Mouse (Mus musculus) embryonic facial prominence, embryonic 15.5 days (tissue): ENCODE measurements around the gene Supt20. TPM values are rescaled to one million over a fixed set of nuclear protein-coding genes. Genes with fewer than 3 reads are reported as not detected.

Experiments used
- ATAC-seq: fragments of 200-750 bp; cut with Nextera tagmentation; 2 replicates; pipeline ENCODE4 v1.8.0; 2017; ENCODE audit warnings: low read depth, moderate TSS enrichment; ENCODE audit not compliant: insufficient number of reproducible peaks, low FRiP score, low TSS enrichment
- H3K27ac ChIP-seq: fragments of 300-500 bp; sonication (generic); replicated peaks from 2 replicates; pipeline ENCODE4 v1.5.1; 2015; ENCODE audit warnings: mild to moderate bottlenecking, inconsistent platforms
- H3K27me3 ChIP-seq: fragments of 300-500 bp; sonication (generic); 2 replicates; pipeline ENCODE4 v1.6.1; 2015; ENCODE audit warnings: inconsistent platforms
- H3K36me3 ChIP-seq: fragments of 300-500 bp; sonication (generic); 2 replicates; pipeline ENCODE4 v1.6.1; 2015; ENCODE audit warnings: mild to moderate bottlenecking, inconsistent platforms
- H3K4me1 ChIP-seq: fragments of 300-500 bp; sonication (generic); 2 replicates; pipeline ENCODE4 v1.6.1; 2015; ENCODE audit warnings: inconsistent platforms
- H3K4me2 ChIP-seq: fragments of 300-500 bp; sonication (generic); replicated peaks from 2 replicates; pipeline ENCODE4 v1.6.1; 2015; ENCODE audit warnings: mild to moderate bottlenecking, inconsistent platforms
- H3K4me3 ChIP-seq: fragments of 300-500 bp; sonication (generic); replicated peaks from 2 replicates; pipeline ENCODE4 v1.5.1; 2015; ENCODE audit warnings: mild to moderate bottlenecking, inconsistent platforms
- H3K9ac ChIP-seq: fragments of 300-500 bp; sonication (generic); 2 replicates; pipeline ENCODE4 v1.6.1; 2015; ENCODE audit warnings: inconsistent platforms
- H3K9me3 ChIP-seq: fragments of 300-500 bp; sonication (generic); replicated peaks from 2 replicates; pipeline ENCODE4 v1.6.1; 2016; ENCODE audit warnings: inconsistent platforms
- WGBS: fragments of 180-500 bp; shearing (Covaris S2); methylation state at CpG from one replicate; pipeline ENCODE4 v1.1.7; 2015; 5-methylcytosine and 5-hydroxymethylcytosine counted together
- polyA plus RNA-seq: library from polyadenylated mRNA; unstranded; fragments of >200 nt; fragmentation: Nextera tagmentation; extraction: Ambion mirVana; gene quantifications from 2 replicates; pipeline ENCODE4 v1.2.1, GENCODE M21; 2015

The Supt20 gene
- polyA plus RNA-seq, 1 experiment from 2014 or later, result 107 TPM

- no peaks in the 10 kb centered on the region for H3K36me3 ChIP-seq
- H3K27ac ChIP-seq, result no peak overlapping the region
- no peak overlapping the region for H3K9ac ChIP-seq
- no peak overlapping the region for H3K4me2 ChIP-seq
- no peak overlapping the region for H3K4me3 ChIP-seq
- no peaks in the 10 kb centered on the region for H3K9me3 ChIP-seq
- ATAC-seq, result no peak
- no peaks in the 10 kb centered on the region for H3K4me1 ChIP-seq
- no peaks in the 10 kb centered on the region for H3K27me3 ChIP-seq
- WGBS, result 72% methylated on average over 7 of the region's 7 CpGs
Observed at GRCm38 (mm10) chr3:54775989-54776631, 83.5 kb downstream of the Supt20 start.

Other genes starting within 250 kb of the Supt20 start
- gene Gm21958, start 21.5 kb downstream of the Supt20 start, polyA plus RNA-seq, result 0.45 TPM in 1 of 2 replicates, not detected in the other
- gene Exosc8, start 42.6 kb downstream of the Supt20 start, polyA plus RNA-seq, result 100 and 104 TPM in 2 replicates
- gene Alg5, start 42.7 kb downstream of the Supt20 start, polyA plus RNA-seq, result 58.4 TPM in 2 replicates
- gene Smad9, start 62.8 kb downstream of the Supt20 start, polyA plus RNA-seq, result 1.2 TPM in 2 replicates
- gene Rfxap, start 115.0 kb downstream of the Supt20 start, polyA plus RNA-seq, result 44.7 and 45.9 TPM in 2 replicates
- gene Sertm1, start 223.1 kb downstream of the Supt20 start, polyA plus RNA-seq, result 0.16 TPM in 1 of 2 replicates, not detected in the other